ENCODE assay signal across 21 mouse cellular contexts in genomic region chr6:38772836-38773518, GRCm38 (mm10).
DNase-seq lines count a peak whose midpoint lies in the region; ATAC-seq and TF ChIP-seq lines count a peak whose summit lies in the region.
"Had no signal": no experiment of that assay in that cellular context is flagged by ENCODE, and none has a peak within 500 bp of the region (broad histone marks: within the 10 kb centered on the region; RNA-seq: fewer than 3 reads in every experiment).

No protein-coding gene starts in this region.

- no peak overlapping the region for H3K9ac ChIP-seq in limb, embryonic 12.5 days (replicated peaks)
- no peak overlapping the region for H3K9ac ChIP-seq in lung, embryonic 15.5 days
- no peak overlapping the region for H3K9ac ChIP-seq in lung, postnatal 0 days (replicated peaks; ENCODE audit: low read depth)
- H3K9ac ChIP-seq: embryonic facial prominence, embryonic 12.5 days; forebrain, embryonic 13.5 days; forebrain, embryonic 15.5 days had no signal

- H3K27me3 ChIP-seq in limb, embryonic 12.5 days = no peaks in the 10 kb centered on the region
- no peaks in the 10 kb centered on the region for H3K27me3 ChIP-seq in limb, embryonic 10.5 days (ENCODE audit: low read depth, poor library complexity, severe bottlenecking)
- H3K27me3 ChIP-seq in lung, embryonic 15.5 days = no peaks in the 10 kb centered on the region
- H3K27me3 ChIP-seq in lung, postnatal 0 days (replicated peaks; ENCODE audit: insufficient read depth, low read length) = no peaks in the 10 kb centered on the region
- H3K27me3 ChIP-seq in Patski = no peaks in the 10 kb centered on the region
- H3K27me3 ChIP-seq: embryonic facial prominence, embryonic 12.5 days; forebrain, embryonic 13.5 days; forebrain, embryonic 15.5 days had no signal

- no peak for DNase-seq in limb, embryonic 10.5 days (ENCODE audit: low spot score)
- no peak for DNase-seq in lung, postnatal 14 days
- DNase-seq in lung, postnatal 0 days (ENCODE audit: low spot score) = peak; percentile 83
- DNase-seq in lung, adult 2 months = no peak
- DNase-seq in Patski (ENCODE audit: low read depth, low spot score) = no peak
- no peak for DNase-seq in spleen, adult 12 weeks (ENCODE audit: low spot score)
- DNase-seq: adrenal gland, adult 8-10 months; adrenal gland, postnatal 14 days; adrenal gland, postnatal 36 days; cerebellum, adult 11-12 months; cerebellum, adult 2 months; cerebellum, adult 9-10 months; cerebellum, postnatal 10 days; cerebellum, postnatal 25 days had no signal

- peaks cover 9% of the 10 kb centered on the region; the same call in 1 of the 2 replicates for H3K4me1 ChIP-seq in limb, embryonic 12.5 days (replicated peaks)
- peaks cover 8% of the 10 kb centered on the region; the same call in 1 of the 2 replicates for H3K4me1 ChIP-seq in limb, embryonic 10.5 days
- H3K4me1 ChIP-seq in lung, embryonic 15.5 days = peaks cover 53% of the 10 kb centered on the region
- peaks cover 25% of the 10 kb centered on the region; the same call in 1 of the 2 replicates for H3K4me1 ChIP-seq in lung, postnatal 0 days (ENCODE audit: insufficient read depth, low read depth, low read length)
- H3K4me1 ChIP-seq in lung, adult 2 months (ENCODE audit: control insufficient read depth, insufficient read depth, low read length) = peaks cover 30% of the 10 kb centered on the region
- H3K4me1 ChIP-seq: forebrain, embryonic 13.5 days; forebrain, embryonic 15.5 days had no signal

- TF ChIP-seq EP300 in lung, postnatal 0 days (IDR thresholded peaks at IDR 0.05) = peak; percentile 90

- peaks cover 19% of the 10 kb centered on the region for H3K36me3 ChIP-seq in limb, embryonic 12.5 days
- peaks cover 19% of the 10 kb centered on the region for H3K36me3 ChIP-seq in limb, embryonic 10.5 days
- no peaks in the 10 kb centered on the region for H3K36me3 ChIP-seq in lung, embryonic 15.5 days
- no peaks in the 10 kb centered on the region for H3K36me3 ChIP-seq in lung, postnatal 0 days (ENCODE audit: insufficient read depth, low read length)
- H3K36me3 ChIP-seq: embryonic facial prominence, embryonic 12.5 days; forebrain, embryonic 15.5 days had no signal

- CTCF ChIA-PET in Patski (lab: Charles Lee) = interaction anchor here (1.2 to 1.6 kb wide), 4 partner anchors 11 to 36 kb away, joined by 3 to 5 read pairs (median 4); no protein-coding TSS in a partner anchor

- 0 out of 2 replicates have a peak overlapping the region, but pooled peaks have one; percentile 12 for H3K27ac ChIP-seq in limb, embryonic 12.5 days
- H3K27ac ChIP-seq in limb, embryonic 10.5 days = no peak overlapping the region
- peak overlapping the region; percentile 77 for H3K27ac ChIP-seq in lung, embryonic 15.5 days
- H3K27ac ChIP-seq in lung, postnatal 0 days (ENCODE audit: low read length) = peak overlapping the region; percentile 83
- H3K27ac ChIP-seq: embryonic facial prominence, embryonic 10.5 days; embryonic facial prominence, embryonic 12.5 days; forebrain, embryonic 13.5 days; forebrain, embryonic 15.5 days had no signal

- TF ChIP-seq CTCF in lung, postnatal 0 days (IDR thresholded peaks at IDR 0.05) = no peak
- TF ChIP-seq CTCF in lung, adult 2 months (IDR thresholded peaks at IDR 0.05; ENCODE audit: insufficient read depth, low read length) = no peak
- no peak for TF ChIP-seq CTCF in Patski (IDR thresholded peaks at IDR 0.05)

- ATAC-seq in limb, embryonic 12.5 days (ENCODE audit: insufficient number of reproducible peaks, insufficient read depth, low FRiP score, low TSS enrichment, low read depth) = no peak
- no peak for ATAC-seq in lung, embryonic 15.5 days (ENCODE audit: borderline replicate concordance, extremely low read depth, low FRiP score, low TSS enrichment)
- ATAC-seq in lung, postnatal 0 days = peak; percentile 76
- peak; percentile 62 for ATAC-seq in Patski
- ATAC-seq: activated CD4-positive, CD25-positive, alpha-beta regulatory T cell, adult 4 months; forebrain, embryonic 13.5 days; forebrain, embryonic 15.5 days had no signal

- no peak overlapping the region for H3K4me3 ChIP-seq in limb, embryonic 12.5 days (replicated peaks)
- H3K4me3 ChIP-seq in limb, embryonic 10.5 days = no peak overlapping the region
- H3K4me3 ChIP-seq in lung, embryonic 15.5 days = no peak overlapping the region
- H3K4me3 ChIP-seq in lung, postnatal 0 days (ENCODE audit: low read depth, low read length) = no peak overlapping the region
- no peak overlapping the region for H3K4me3 ChIP-seq in lung, adult 2 months (replicated peaks; ENCODE audit: extremely low read depth, low read depth, low read length)
- H3K4me3 ChIP-seq: embryonic facial prominence, embryonic 10.5 days; embryonic facial prominence, embryonic 12.5 days; forebrain, embryonic 13.5 days; forebrain, embryonic 15.5 days had no signal

- POLR2A ChIA-PET in Patski (lab: Charles Lee) = interaction anchor here (0.8 kb wide), 1 partner anchor 11 kb away, joined by 3 read pairs; no protein-coding TSS in a partner anchor

- in situ Hi-C loops in Patski (cut with MboI; ENCODE audit: low pct_unique_long_range_greater_than_20kb) = no loop called here

- H3K4me2 ChIP-seq in limb, embryonic 12.5 days = no peak overlapping the region
- no peak overlapping the region for H3K4me2 ChIP-seq in lung, embryonic 15.5 days
- no peak overlapping the region for H3K4me2 ChIP-seq in lung, postnatal 0 days (replicated peaks; ENCODE audit: low read depth, low read length)
- H3K4me2 ChIP-seq: embryonic facial prominence, embryonic 12.5 days; forebrain, embryonic 13.5 days; forebrain, embryonic 15.5 days had no signal

- no peaks in the 10 kb centered on the region for H3K9me3 ChIP-seq in limb, embryonic 12.5 days
- no peaks in the 10 kb centered on the region for H3K9me3 ChIP-seq in limb, embryonic 10.5 days (replicated peaks)
- H3K9me3 ChIP-seq in lung, embryonic 15.5 days = no peaks in the 10 kb centered on the region
- H3K9me3 ChIP-seq in lung, postnatal 0 days (ENCODE audit: low read length) = no peaks in the 10 kb centered on the region
- H3K9me3 ChIP-seq: embryonic facial prominence, embryonic 10.5 days; embryonic facial prominence, embryonic 12.5 days; forebrain, embryonic 13.5 days; forebrain, embryonic 15.5 days had no signal

- 62% methylated on average over 7 of the region's 7 CpGs for WGBS in limb, embryonic 12.5 days
- WGBS in limb, embryonic 10.5 days = 79% methylated on average over 7 of the region's 7 CpGs
- WGBS in lung, embryonic 15.5 days = 59% methylated on average over 7 of the region's 7 CpGs
- 42% methylated on average over 7 of the region's 7 CpGs for WGBS in lung, postnatal 0 days
- WGBS in lung, adult 2 months = 59% methylated on average over 7 of the region's 7 CpGs

- TF ChIP-seq POLR2A in lung, adult 2 months (IDR thresholded peaks at IDR 0.05; ENCODE audit: borderline replicate concordance, extremely low read depth, low read depth, low read length) = no peak

Comparison
In these comparisons a context has a peak if more than half of its experiments do, and no peak if none do; other contexts are left out.
1. ATAC-seq: peak in lung, postnatal 0 days (single experiment) and Patski (single experiment); none in limb, embryonic 12.5 days (single experiment) and lung, embryonic 15.5 days (single experiment).